Mouse (Mus musculus): ENCODE data around the gene Calm3.

- TF ChIP-seq CTCF (conservative IDR thresholded peaks at IDR 0.05; ENCODE audit: low read length) = no peak
- no peak for TF ChIP-seq POU5F1 (IDR thresholded peaks at IDR 0.05; ENCODE audit: borderline replicate concordance, low read length)
Measured at GRCm38 (mm10) chr7:16875310-16875325, 48.8 kb downstream of the Calm3 start, which contains the start of gene Dact3.

All from E14TG2a.4 (cell line).